Mouse (Mus musculus) lung, embryonic 16.5 days (tissue): ENCODE results near the gene Pbxip1. TPM values are rescaled to one million over a fixed set of nuclear protein-coding genes. Genes with fewer than 3 reads are reported as not detected.

ENCODE experiments used
- ATAC-seq: fragments of 200-750 bp; cut with Nextera tagmentation; 2 replicates; pipeline ENCODE4 v1.8.0; 2017; ENCODE audit warnings: low read depth, mild to moderate bottlenecking, moderate library complexity
- H3K27ac ChIP-seq: fragments of 300-500 bp; sonication (generic); 2 replicates; pipeline ENCODE4 v1.5.1; 2014; ENCODE audit warnings: mild to moderate bottlenecking, control low read depth, low read length
- H3K27me3 ChIP-seq: fragments of 300-500 bp; sonication (generic); 2 replicates; pipeline ENCODE4 v1.6.1; 2014; ENCODE audit warnings: low read depth, low read length, mixed read lengths; ENCODE audit not compliant: control insufficient read depth, insufficient read depth
- H3K36me3 ChIP-seq: fragments of 300-500 bp; sonication (generic); 2 replicates; pipeline ENCODE4 v1.6.1; 2014; ENCODE audit warnings: low read length; ENCODE audit not compliant: control insufficient read depth, insufficient read depth
- H3K4me1 ChIP-seq: fragments of 300-500 bp; sonication (generic); replicated peaks from 2 replicates; pipeline ENCODE4 v1.6.1; 2014; ENCODE audit warnings: low read length, mixed read lengths; ENCODE audit not compliant: control insufficient read depth, insufficient read depth
- H3K4me2 ChIP-seq: fragments of 300-500 bp; sonication (generic); 2 replicates; pipeline ENCODE4 v1.6.1; 2014; ENCODE audit warnings: low read depth, low read length, control low read depth
- H3K4me3 ChIP-seq: fragments of 300-500 bp; sonication (generic); 2 replicates; pipeline ENCODE4 v1.5.1; 2014; ENCODE audit warnings: mild to moderate bottlenecking, low read length, control low read depth
- H3K9ac ChIP-seq: fragments of 300-500 bp; sonication (generic); 2 replicates; pipeline ENCODE4 v1.6.1; 2014; ENCODE audit warnings: low read length, control low read depth
- H3K9me3 ChIP-seq: fragments of 300-500 bp; sonication (generic); 2 replicates; pipeline ENCODE4 v1.6.1; 2016; ENCODE audit warnings: low read length; ENCODE audit not compliant: control insufficient read depth
- WGBS: fragments of 180-500 bp; shearing (Covaris S2); extraction: QIAGEN DNeasy Blood & Tissue Kit; methylation state at CpG from one replicate; pipeline ENCODE4 v1.1.7; 2014; 5-methylcytosine and 5-hydroxymethylcytosine counted together
- polyA plus RNA-seq: library from polyadenylated mRNA; unstranded; fragments of >200 nt; fragmentation: Nextera tagmentation; extraction: Ambion mirVana; gene quantifications from 2 replicates; pipeline ENCODE4 v1.2.1, GENCODE M21; 2015

Gene Pbxip1
- polyA plus RNA-seq = 35.8 and 38.3 TPM in 2 replicates

GRCm38 (mm10) chr3:89436176-89437113 lies at the start of gene Pbxip1:
TSS of gene Pbxip1 (plus strand) at chr3:89436706.
- H3K4me2 ChIP-seq = peak within 1 kb of the TSS; percentile 59
- H3K27me3 ChIP-seq = no peaks in the 10 kb centered on the region
- H3K4me1 ChIP-seq = peaks cover 15% of the 10 kb centered on the region
- no peaks in the 10 kb centered on the region for H3K9me3 ChIP-seq
- H3K4me3 ChIP-seq = peak within 1 kb of the TSS; percentile 67
- peak within 1 kb of the TSS; percentile 39 for H3K27ac ChIP-seq
- ATAC-seq = peak; percentile 92
- peak within 1 kb of the TSS; percentile 73 for H3K9ac ChIP-seq
- 5% methylated on average over 16 of the region's 16 CpGs for WGBS
- H3K36me3 ChIP-seq = peaks cover 20% of the 10 kb centered on the region

GRCm38 (mm10) chr3:89387632-89388031 lies 48.9 kb upstream of the Pbxip1 start:
- ATAC-seq = no peak
- Histone ChIP-seq H3K27me3 (no peaks in the 10 kb centered on the region), H3K9ac (0 out of 2 replicates have a peak overlapping the region, but pooled peaks have one; percentile 4), H3K4me1 (peaks cover 55% of the 10 kb centered on the region), H3K27ac (peak overlapping the region; percentile 24; the same call in 1 of the 2 replicates), H3K9me3 (no peaks in the 10 kb centered on the region), H3K4me3 (no peak overlapping the region), H3K36me3 (no peaks in the 10 kb centered on the region), H3K4me2 (no peak overlapping the region)
- 67% methylated on average over 11 of the region's 11 CpGs for WGBS

- Histone ChIP-seq H3K27ac (peak overlapping the region; percentile 24; the same call in 1 of the 2 replicates), H3K4me3 (no peak overlapping the region)
- no peak for ATAC-seq
Measured at GRCm38 (mm10) chr3:89388134-89388881, 48.2 kb upstream of the Pbxip1 start.

GRCm38 (mm10) chr3:89388901-89389740 lies 47.4 kb upstream of the Pbxip1 start:
- H3K4me2 ChIP-seq = no peak overlapping the region
- no peaks in the 10 kb centered on the region for H3K27me3 ChIP-seq
- no peak for ATAC-seq
- H3K36me3 ChIP-seq = no peaks in the 10 kb centered on the region
- H3K27ac ChIP-seq = no peak overlapping the region
- no peak overlapping the region for H3K4me3 ChIP-seq
- 51% methylated on average over 5 of the region's 6 CpGs for WGBS
- peaks cover 53% of the 10 kb centered on the region for H3K4me1 ChIP-seq
- no peaks in the 10 kb centered on the region for H3K9me3 ChIP-seq
- H3K9ac ChIP-seq = no peak overlapping the region

More at GRCm38 (mm10) chr3:89388134-89388881, 48.2 kb upstream of the Pbxip1 start:
- Histone ChIP-seq H3K9ac (no peak overlapping the region), H3K9me3 (no peaks in the 10 kb centered on the region), H3K36me3 (no peaks in the 10 kb centered on the region), H3K4me1 (peaks cover 55% of the 10 kb centered on the region), H3K4me2 (no peak overlapping the region), H3K27me3 (no peaks in the 10 kb centered on the region)
- 80% methylated on average over 11 of the region's 11 CpGs for WGBS

- Histone ChIP-seq H3K4me1 (peaks cover 44% of the 10 kb centered on the region), H3K9me3 (no peaks in the 10 kb centered on the region), H3K4me3 (peak overlapping the region; percentile 73), H3K27me3 (no peaks in the 10 kb centered on the region), H3K9ac (peak overlapping the region; percentile 76), H3K36me3 (no peaks in the 10 kb centered on the region), H3K4me2 (peak overlapping the region; percentile 98), H3K27ac (peak overlapping the region; percentile 89)
- no peak for ATAC-seq
- 32% methylated on average over 5 of the region's 5 CpGs for WGBS
Measured at GRCm38 (mm10) chr3:89390111-89390515, 46.4 kb upstream of the Pbxip1 start.

GRCm38 (mm10) chr3:89390699-89391662 lies 45.5 kb upstream of the Pbxip1 start:
- Histone ChIP-seq H3K27me3 (no peaks in the 10 kb centered on the region), H3K4me3 (peak overlapping the region; percentile 73), H3K4me1 (peaks cover 43% of the 10 kb centered on the region), H3K4me2 (peak overlapping the region; percentile 98), H3K9ac (peak overlapping the region; percentile 76), H3K9me3 (no peaks in the 10 kb centered on the region), H3K36me3 (no peaks in the 10 kb centered on the region), H3K27ac (peak overlapping the region; percentile 89)
- WGBS = 12% methylated on average over 19 of the region's 19 CpGs
- no peak for ATAC-seq

- no peaks in the 10 kb centered on the region for H3K9me3 ChIP-seq
- ATAC-seq = no peak
- H3K9ac ChIP-seq = peak overlapping the region; percentile 76
- peak overlapping the region; percentile 89 for H3K27ac ChIP-seq
- H3K4me2 ChIP-seq = peak overlapping the region; percentile 98
- WGBS = under 1% methylated on average over 53 of the region's 56 CpGs
- no peaks in the 10 kb centered on the region for H3K36me3 ChIP-seq
- H3K27me3 ChIP-seq = no peaks in the 10 kb centered on the region
- H3K4me1 ChIP-seq = peaks cover 43% of the 10 kb centered on the region
- H3K4me3 ChIP-seq = peak overlapping the region; percentile 73
Measured at GRCm38 (mm10) chr3:89391663-89392511, 44.6 kb upstream of the Pbxip1 start.
